Mouse (Mus musculus): ENCODE measurements at regions not wholly inside any gene's neighbourhood (a gene's known extent, or its start where the extent isn't known, plus 50 kb on each side); places are given as distances from the start of the nearest gene placed in this dataset.

GRCm38 (mm10) chr7:69844631-69845324, 521.8 kb downstream of the Nr2f2 start:
- no peak for DNase-seq (ENCODE audit: low spot score in 2 of 2)

- no peak for DNase-seq (ENCODE audit: low spot score in 2 of 2)
Observed at GRCm38 (mm10) chr7:69837379-69837778, 529.2 kb downstream of the Nr2f2 start.

GRCm38 (mm10) chr7:69827251-69827650, 539.3 kb downstream of the Nr2f2 start:
- no peak for DNase-seq (ENCODE audit: low spot score in 2 of 2)

- no peak for DNase-seq (ENCODE audit: low spot score in 2 of 2)
Observed at GRCm38 (mm10) chr7:69820570-69820969, 546.0 kb downstream of the Nr2f2 start.

- DNase-seq (ENCODE audit: low spot score in 2 of 2): no peak
Observed at GRCm38 (mm10) chr7:69812301-69812700, 554.2 kb downstream of the Nr2f2 start.

- peak; percentile 8 to 34 for DNase-seq (ENCODE audit: low spot score in 2 of 2)
Observed at GRCm38 (mm10) chr7:69810873-69811272, 555.7 kb downstream of the Nr2f2 start.

- no peak for DNase-seq (ENCODE audit: low spot score in 2 of 2)
Observed at GRCm38 (mm10) chr7:69807220-69807619, 559.3 kb downstream of the Nr2f2 start.

GRCm38 (mm10) chr7:69770980-69771348, 595.6 kb downstream of the Nr2f2 start:
- DNase-seq (ENCODE audit: low spot score in 2 of 2): no peak

GRCm38 (mm10) chr7:69770313-69770979, 596.1 kb downstream of the Nr2f2 start:
- DNase-seq (ENCODE audit: low spot score in 2 of 2): no peak

GRCm38 (mm10) chr7:69766451-69766850, 600.1 kb downstream of the Nr2f2 start:
- DNase-seq (ENCODE audit: low spot score in 2 of 2): no peak

GRCm38 (mm10) chr7:69740495-69740894, 626.0 kb downstream of the Nr2f2 start:
- DNase-seq (ENCODE audit: low spot score in 2 of 2): no peak

- no peak for DNase-seq (ENCODE audit: low spot score in 2 of 2)
Observed at GRCm38 (mm10) chr7:69738998-69739397, 627.5 kb downstream of the Nr2f2 start.

- DNase-seq (ENCODE audit: low spot score in 2 of 2): no peak
Observed at GRCm38 (mm10) chr7:69715081-69715480, 651.5 kb downstream of the Nr2f2 start.

- peak in 1 of 2 experiments; percentile 1 for DNase-seq (ENCODE audit: low spot score in 2 of 2)
Observed at GRCm38 (mm10) chr7:69670211-69670610, 696.3 kb downstream of the Nr2f2 start.

GRCm38 (mm10) chr7:69655583-69655982, 711.0 kb downstream of the Nr2f2 start:
- DNase-seq (ENCODE audit: low spot score in 2 of 2): no peak

- no peak for DNase-seq (ENCODE audit: low spot score in 2 of 2)
Observed at GRCm38 (mm10) chr7:69645449-69645848, 721.1 kb downstream of the Nr2f2 start.

- peak in 1 of 2 experiments; percentile 32 for DNase-seq (ENCODE audit: low spot score in 2 of 2)
Observed at GRCm38 (mm10) chr7:69641652-69642051, 724.9 kb downstream of the Nr2f2 start.

- DNase-seq (ENCODE audit: low spot score in 2 of 2): no peak
Observed at GRCm38 (mm10) chr7:69599866-69600265, 766.7 kb downstream of the Nr2f2 start.

- no peak for DNase-seq (ENCODE audit: low spot score in 2 of 2)
Observed at GRCm38 (mm10) chr7:69585716-69586115, 780.8 kb downstream of the Nr2f2 start.

GRCm38 (mm10) chr7:69585131-69585530, 781.4 kb downstream of the Nr2f2 start:
- no peak for DNase-seq (ENCODE audit: low spot score in 2 of 2)

- DNase-seq (ENCODE audit: low spot score in 2 of 2): no peak
Observed at GRCm38 (mm10) chr7:69584516-69584915, 782.0 kb downstream of the Nr2f2 start.

- DNase-seq (ENCODE audit: low spot score in 2 of 2): no peak
Observed at GRCm38 (mm10) chr7:69583901-69584300, 782.6 kb downstream of the Nr2f2 start.

GRCm38 (mm10) chr7:69581668-69582067, 784.9 kb downstream of the Nr2f2 start:
- DNase-seq (ENCODE audit: low spot score in 2 of 2): no peak
